Mouse (Mus musculus) kidney, adult 2 months (tissue): ENCODE measurements around the gene Cldnd2. TPM values are rescaled to one million over a fixed set of nuclear protein-coding genes. Genes with fewer than 3 reads are reported as not detected.

Experiments
- DNase-seq: peaks from one replicate; pipeline ENCODE4 v3.0.0; 2021
- H3K27ac ChIP-seq: fragments of 200-500 bp; 2 replicates; pipeline ENCODE4 v1.5.1; 2012; ENCODE audit warnings: low read depth, low read length, control low read depth, inconsistent platforms; ENCODE audit not compliant: insufficient read depth
- H3K27me3 ChIP-seq: fragments of 200-500 bp; replicated peaks from 2 replicates; pipeline ENCODE4 v1.6.1; 2012; ENCODE audit warnings: mild to moderate bottlenecking, moderate library complexity, low read length, inconsistent platforms; ENCODE audit not compliant: control insufficient read depth, insufficient read depth
- H3K36me3 ChIP-seq: fragments of 200-500 bp; 2 replicates; pipeline ENCODE4 v1.6.1; 2012; ENCODE audit warnings: mild to moderate bottlenecking, moderate library complexity, low read length, inconsistent platforms; ENCODE audit not compliant: control insufficient read depth, insufficient read depth
- H3K4me1 ChIP-seq: fragments of 200-500 bp; 2 replicates; pipeline ENCODE4 v1.6.1; 2011; ENCODE audit warnings: low read length; ENCODE audit not compliant: control insufficient read depth, insufficient read depth
- H3K4me3 ChIP-seq: fragments of 200-500 bp; 2 replicates; pipeline ENCODE4 v1.5.1; 2011; ENCODE audit warnings: mild to moderate bottlenecking, low read depth, low read length, control low read depth; ENCODE audit not compliant: insufficient read depth
- CTCF ChIP-seq: fragments of 200-500 bp; conservative IDR thresholded peaks from 2 replicates; pipeline ENCODE4 v1.5.1; 2011; ENCODE audit warnings: low read depth, mild to moderate bottlenecking, control low read depth, low read length, moderate library complexity, mixed read lengths; ENCODE audit not compliant: insufficient read depth, insufficient read length
- POLR2A ChIP-seq: fragments of 200-500 bp; IDR thresholded peaks from one replicate; pipeline ENCODE4 v1.6.1; 2011; ENCODE audit warnings: low read depth, low read length, control low read depth
- WGBS: fragments of 180-500 bp; shearing (Covaris S2); methylation state at CpG from one replicate; pipeline ENCODE4 v1.1.7; 2018; 5-methylcytosine and 5-hydroxymethylcytosine counted together
- polyA plus RNA-seq: library from polyadenylated mRNA; depleted of rRNA; stranded (reverse); fragments of >200 nt; gene quantifications from 2 replicates; pipeline ENCODE4 v1.2.3, GENCODE M21; 2012

The Cldnd2 gene
- polyA plus RNA-seq, 1 experiment = not detected

DNA sequence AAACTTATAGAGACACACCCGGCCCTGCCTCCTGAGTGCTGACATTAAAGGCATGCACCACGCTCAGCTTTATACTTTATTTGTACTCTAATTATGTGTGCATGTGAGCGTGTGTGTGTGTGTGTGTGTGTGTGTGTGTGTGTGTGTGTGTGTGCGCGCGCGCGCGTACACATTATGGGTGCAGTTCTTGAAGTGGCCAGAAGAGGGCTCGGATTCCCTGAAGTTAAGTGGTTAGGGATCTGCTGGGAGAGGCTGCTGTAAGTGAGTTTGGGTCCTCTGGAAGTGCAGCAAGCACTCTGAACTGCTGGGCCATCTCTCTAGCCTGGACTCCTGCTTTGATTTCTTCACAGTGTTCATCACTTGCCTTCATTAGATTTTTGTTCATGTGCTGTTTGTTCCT, 23.3 kb upstream of the Cldnd2 start:
- no peak overlapping the region for H3K27ac ChIP-seq
- no peak for DNase-seq
- no peaks in the 10 kb centered on the region for H3K36me3 ChIP-seq
- H3K4me3 ChIP-seq = no peak overlapping the region
- no peaks in the 10 kb centered on the region for H3K4me1 ChIP-seq
- no peaks in the 10 kb centered on the region for H3K27me3 ChIP-seq
- no peak for TF ChIP-seq CTCF
- TF ChIP-seq POLR2A = no peak
- 86% methylated on average over 10 of the region's 10 CpGs for WGBS

- TF ChIP-seq POLR2A (no peak), CTCF (peak; percentile 99; the same call in 1 of the 2 replicates)
- 19% methylated on average over 11 of the region's 11 CpGs for WGBS
- H3K4me1 ChIP-seq = no peaks in the 10 kb centered on the region
- DNase-seq = peak; percentile 87
- no peaks in the 10 kb centered on the region for H3K36me3 ChIP-seq
- H3K27ac ChIP-seq = no peak overlapping the region
- no peaks in the 10 kb centered on the region for H3K27me3 ChIP-seq
- H3K4me3 ChIP-seq = no peak overlapping the region
Measured at GRCm38 (mm10) chr7:43422995-43423617, 17.5 kb upstream of the Cldnd2 start.

DNA sequence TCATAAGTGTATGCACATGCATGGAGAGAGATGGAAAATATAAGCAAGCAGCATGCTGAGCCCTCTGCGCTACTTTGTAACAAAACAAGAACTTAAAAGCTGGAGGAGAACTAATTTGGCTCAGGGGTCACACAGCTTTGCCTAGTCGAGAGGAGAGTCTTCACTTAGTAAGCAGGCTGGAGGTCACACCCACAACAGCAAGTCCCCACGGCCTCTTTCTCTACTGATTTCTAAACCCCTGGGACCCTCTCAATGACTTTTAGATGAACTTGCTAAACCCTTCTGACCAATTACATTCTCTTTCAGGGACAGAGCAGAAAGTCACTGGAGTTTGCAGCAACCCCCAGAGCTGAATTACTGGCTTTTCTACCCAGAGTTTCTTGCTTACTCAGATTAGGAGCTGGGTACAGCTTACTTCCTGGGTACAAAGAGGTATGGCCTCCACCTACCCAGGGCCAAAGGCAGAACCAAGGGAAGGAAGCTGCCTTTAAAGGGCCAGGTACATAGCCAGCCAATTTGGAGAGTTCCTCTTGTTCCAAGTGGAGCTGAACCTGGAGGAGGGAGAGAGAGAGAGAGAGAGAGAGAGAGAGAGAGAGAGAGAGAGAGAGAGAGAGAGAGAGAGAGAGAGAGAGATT, 16.5 kb upstream of the Cldnd2 start:
- 67% methylated on average over 3 of the region's 3 CpGs for WGBS
- no peak for DNase-seq
- Histone ChIP-seq H3K4me1 (no peaks in the 10 kb centered on the region), H3K36me3 (no peaks in the 10 kb centered on the region), H3K27ac (no peak overlapping the region), H3K27me3 (no peaks in the 10 kb centered on the region), H3K4me3 (no peak overlapping the region)
- no peak for TF ChIP-seq POLR2A
- no peak for TF ChIP-seq CTCF

DNA sequence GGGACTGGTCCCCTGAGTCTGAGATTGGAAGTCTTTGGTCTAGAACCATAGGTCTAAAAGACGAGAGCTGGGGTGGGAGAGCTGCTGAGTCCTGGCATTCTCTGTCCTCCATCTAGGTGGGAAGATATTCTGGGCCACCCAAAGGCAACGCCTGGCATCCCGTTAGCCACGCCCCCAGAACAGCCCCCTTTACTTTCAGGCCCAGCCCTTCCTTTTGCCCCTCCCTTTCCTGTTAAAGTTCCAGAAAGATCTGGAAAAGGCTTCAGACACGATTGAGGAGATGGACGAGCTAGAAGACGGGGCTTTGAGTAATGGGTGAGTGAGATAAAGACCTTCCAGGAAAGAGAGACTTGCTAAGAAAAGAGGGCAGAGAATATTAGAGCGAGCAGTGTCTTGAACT, 13.2 kb upstream of the Cldnd2 start, which contains the start of gene Lim2:
Gene Lim2 (plus strand): TSS at position 265 of the 400 bp plus-strand sequence.
- Histone ChIP-seq H3K4me1 (no peaks in the 10 kb centered on the region), H3K36me3 (no peaks in the 10 kb centered on the region), H3K27me3 (no peaks in the 10 kb centered on the region), H3K4me3 (no peak within 1 kb of the TSS), H3K27ac (no peak within 1 kb of the TSS)
- WGBS = 77% methylated on average over 8 of the region's 8 CpGs
- TF ChIP-seq POLR2A (no peak), CTCF (no peak)
- no peak for DNase-seq

DNA sequence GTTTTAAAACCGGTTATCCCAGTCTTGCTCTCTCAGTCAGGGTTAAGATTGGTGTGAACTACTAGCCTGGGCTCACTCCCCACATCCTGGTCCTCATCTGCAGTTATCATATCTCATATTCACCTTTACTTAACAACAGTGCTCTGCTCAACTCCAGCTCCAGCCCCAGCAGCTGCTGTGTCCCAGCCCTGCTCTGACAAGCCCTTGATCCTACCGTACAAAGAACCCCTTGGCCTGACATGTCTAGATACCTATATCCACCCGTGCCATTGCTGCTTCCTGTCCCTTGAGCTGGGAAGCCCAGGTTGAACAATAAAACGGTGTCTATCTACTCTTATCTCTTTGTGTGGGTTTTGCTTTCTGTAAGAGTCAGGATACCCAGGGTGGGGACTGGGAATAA, 11.1 kb upstream of the Cldnd2 start:
- H3K27me3 ChIP-seq = no peaks in the 10 kb centered on the region
- no peak overlapping the region for H3K4me3 ChIP-seq
- H3K4me1 ChIP-seq = no peaks in the 10 kb centered on the region
- H3K36me3 ChIP-seq = no peaks in the 10 kb centered on the region
- 66% methylated on average over 4 of the region's 4 CpGs for WGBS
- TF ChIP-seq POLR2A (no peak), CTCF (no peak)
- no peak overlapping the region for H3K27ac ChIP-seq
- DNase-seq = no peak

- Histone ChIP-seq H3K36me3 (no peaks in the 10 kb centered on the region), H3K4me3 (no peak overlapping the region), H3K4me1 (no peaks in the 10 kb centered on the region), H3K27ac (no peak overlapping the region), H3K27me3 (no peaks in the 10 kb centered on the region)
- TF ChIP-seq CTCF (no peak), POLR2A (no peak)
- WGBS = 80% methylated on average over 4 of the region's 4 CpGs
- no peak for DNase-seq
Measured at GRCm38 (mm10) chr7:43432891-43433290, 7.7 kb upstream of the Cldnd2 start.

GRCm38 (mm10) chr7:43434676-43435075, 5.9 kb upstream of the Cldnd2 start:
- DNase-seq = no peak
- H3K4me3 ChIP-seq = no peak overlapping the region
- H3K4me1 ChIP-seq = no peaks in the 10 kb centered on the region
- no peaks in the 10 kb centered on the region for H3K27me3 ChIP-seq
- H3K27ac ChIP-seq = no peak overlapping the region
- no peak for TF ChIP-seq CTCF
- TF ChIP-seq POLR2A = no peak
- WGBS = 90% methylated on average over 5 of the region's 5 CpGs
- H3K36me3 ChIP-seq = no peaks in the 10 kb centered on the region
